Mouse (Mus musculus) testis, postnatal 14 days (tissue): ENCODE measurements around the gene Irf2.
A peak's percentile ranks its signal among the peaks of the same experiment; 100 is the strongest.

ENCODE experiments used
- DNase-seq: peaks from one replicate; pipeline ENCODE4 v3.0.0; 2021; ENCODE audit warnings: low spot score

Irf2 gene

GRCm38 (mm10) chr8:46882743-46883142 is 143.2 kb downstream of the Irf2 start:
- DNase-seq: no peak

- no peak for DNase-seq
Observed at GRCm38 (mm10) chr8:46883232-46884000, 143.9 kb downstream of the Irf2 start.

GRCm38 (mm10) chr8:46885786-46886185 is 146.3 kb downstream of the Irf2 start:
- DNase-seq: no peak

GRCm38 (mm10) chr8:46886216-46886615 is 146.7 kb downstream of the Irf2 start:
- DNase-seq: no peak

GRCm38 (mm10) chr8:46887396-46887795 is 147.9 kb downstream of the Irf2 start:
- no peak for DNase-seq

GRCm38 (mm10) chr8:46888575-46888974 is 149.0 kb downstream of the Irf2 start:
- peak; percentile 16 for DNase-seq

- DNase-seq: no peak
Observed at GRCm38 (mm10) chr8:46890241-46890640, 150.7 kb downstream of the Irf2 start.

- peak; percentile 66 for DNase-seq
Observed at GRCm38 (mm10) chr8:46892511-46893273, 153.2 kb downstream of the Irf2 start.

GRCm38 (mm10) chr8:46894385-46894784 is 154.9 kb downstream of the Irf2 start:
- no peak for DNase-seq

- no peak for DNase-seq
Observed at GRCm38 (mm10) chr8:46896005-46896404, 156.5 kb downstream of the Irf2 start.

GRCm38 (mm10) chr8:46896704-46897103 is 157.2 kb downstream of the Irf2 start:
- DNase-seq: no peak
